Mouse (Mus musculus): Measurements from ENCODE around the gene Barhl1. TPM values are rescaled to one million over a fixed set of nuclear protein-coding genes. Genes with fewer than 3 reads are reported as not detected.

The Barhl1 gene
- total and polyA plus RNA-seq, 3 experiments, result 0.24 TPM; not detected in 2

- Histone ChIP-seq H3K4me2 (ENCODE audit: insufficient read depth, low read depth, poor library complexity, severe bottlenecking) (no peak overlapping the region), H3K79me2 (replicated peaks; ENCODE audit: control insufficient read depth, extremely low read depth, insufficient read depth, poor library complexity, severe bottlenecking) (no peaks in the 10 kb centered on the region), H3K27ac (ENCODE audit: insufficient read depth, low read depth) (no peak overlapping the region), H3K9me3 (replicated peaks; ENCODE audit: low read length) (no peaks in the 10 kb centered on the region), H3K4me3 (replicated peaks in 1 of 3; ENCODE audit: low read depth in 2 of 3, low read length in 2 of 3, poor library complexity in 1 of 3) (no peak overlapping the region), H3K9ac (ENCODE audit: insufficient read depth, low read depth) (no peak overlapping the region), H3K4me1 (ENCODE audit: control insufficient read depth in 1 of 2, insufficient read depth in 2 of 2) (no peaks in the 10 kb centered on the region), H3K27me3 (replicated peaks) (peaks cover 73% of the 10 kb centered on the region), H3K36me3 (replicated peaks in 1 of 2; ENCODE audit: control insufficient read depth in 1 of 2, insufficient read depth in 1 of 2, low read length in 1 of 2) (no peaks in the 10 kb centered on the region)
- in situ Hi-C loops (cut with MboI; ENCODE audit: low pct_ligation_motif_present, low pct_unique_long_range_greater_than_20kb, low sequenced_read_pairs) (no loop called here), dilution Hi-C loops (cut with MboI; ENCODE audit: extremely low pct_ligation_motif_present, extremely low pct_unique_long_range_greater_than_20kb, low sequenced_read_pairs) (no loop called here)
- no peak for DNase-seq (ENCODE audit: extremely low read depth)
- TF ChIP-seq MAFK (IDR thresholded peaks at IDR 0.05; ENCODE audit: insufficient replicate concordance, low read length) (no peak), SMC3 (IDR thresholded peaks at IDR 0.05; ENCODE audit: low read depth, low read length) (no peak), KAT2A (IDR thresholded peaks at IDR 0.05; ENCODE audit: insufficient replicate concordance, low read length) (no peak), SIN3A (IDR thresholded peaks at IDR 0.05; ENCODE audit: low read length) (no peak), ZMIZ1 (IDR thresholded peaks at IDR 0.05; ENCODE audit: low read depth, low read length) (no peak), NRF1 (IDR thresholded peaks at IDR 0.05; ENCODE audit: low read depth, low read length) (no peak)
Observed at GRCm38 (mm10) chr2:28946312-28946711, 29.8 kb upstream of the Barhl1 start.

GRCm38 (mm10) chr2:28945388-28945787 lies 28.9 kb upstream of the Barhl1 start:
- Histone ChIP-seq H3K36me3 (replicated peaks in 1 of 2; ENCODE audit: control insufficient read depth in 1 of 2, insufficient read depth in 1 of 2, low read length in 1 of 2) (no peaks in the 10 kb centered on the region), H3K4me3 (replicated peaks in 1 of 3; ENCODE audit: low read depth in 2 of 3, low read length in 2 of 3, poor library complexity in 1 of 3) (no peak overlapping the region), H3K27ac (ENCODE audit: insufficient read depth, low read depth) (no peak overlapping the region), H3K27me3 (replicated peaks) (peaks cover 78% of the 10 kb centered on the region), H3K79me2 (replicated peaks; ENCODE audit: control insufficient read depth, extremely low read depth, insufficient read depth, poor library complexity, severe bottlenecking) (no peaks in the 10 kb centered on the region), H3K9me3 (replicated peaks; ENCODE audit: low read length) (no peaks in the 10 kb centered on the region), H3K4me1 (ENCODE audit: control insufficient read depth in 1 of 2, insufficient read depth in 2 of 2) (no peaks in the 10 kb centered on the region), H3K9ac (ENCODE audit: insufficient read depth, low read depth) (no peak overlapping the region), H3K4me2 (ENCODE audit: insufficient read depth, low read depth, poor library complexity, severe bottlenecking) (no peak overlapping the region)
- dilution Hi-C loops (cut with MboI; ENCODE audit: extremely low pct_ligation_motif_present, extremely low pct_unique_long_range_greater_than_20kb, low sequenced_read_pairs), result no loop called here
- in situ Hi-C loops (cut with MboI; ENCODE audit: low pct_ligation_motif_present, low pct_unique_long_range_greater_than_20kb, low sequenced_read_pairs), result no loop called here
- DNase-seq (ENCODE audit: extremely low read depth), result no peak
- TF ChIP-seq CTCF (conservative IDR thresholded peaks at IDR 0.05 in 1 of 2, IDR thresholded peaks at IDR 0.05 in 1 of 2; ENCODE audit: low read depth in 2 of 2, low read length in 2 of 2), result no peak
- no peak for TF ChIP-seq NRF1 (IDR thresholded peaks at IDR 0.05; ENCODE audit: low read depth, low read length)
- TF ChIP-seq TCF12 (IDR thresholded peaks at IDR 0.05; ENCODE audit: low read depth, low read length), result no peak
- no peak for TF ChIP-seq MAFK (IDR thresholded peaks at IDR 0.05; ENCODE audit: insufficient replicate concordance, low read length)
- TF ChIP-seq ELF1 (IDR thresholded peaks at IDR 0.05; ENCODE audit: low read depth, low read length), result no peak
- no peak for TF ChIP-seq MEF2A (IDR thresholded peaks at IDR 0.05; ENCODE audit: borderline replicate concordance, low read depth, low read length)
- no peak for TF ChIP-seq USF2 (conservative IDR thresholded peaks at IDR 0.05; ENCODE audit: low read depth, low read length)
- no peak for TF ChIP-seq ZC3H11A (IDR thresholded peaks at IDR 0.05; ENCODE audit: low read depth, low read length)
- TF ChIP-seq POLR2A (IDR thresholded peaks at IDR 0.05; ENCODE audit: low read depth, low read length), result no peak
- TF ChIP-seq HCFC1 (IDR thresholded peaks at IDR 0.05; ENCODE audit: low read depth, low read length), result no peak
- TF ChIP-seq MAZ (IDR thresholded peaks at IDR 0.05; ENCODE audit: low read depth, low read length), result no peak

Measured in CH12.LX (cell line).